Mouse (Mus musculus): Measurements from ENCODE around the gene Cfap46. TPM values are rescaled to one million over a fixed set of nuclear protein-coding genes. Genes with fewer than 3 reads are reported as not detected.

Gene Cfap46
- polyA plus RNA-seq, 1 experiment, result 0.25 TPM

GRCm38 (mm10) chr7:139580851-139581775, 102.5 kb downstream of the Cfap46 start:
- peak; percentile 5 for DNase-seq
- no peak overlapping the region for H3K4me3 ChIP-seq (ENCODE audit: insufficient read depth, low read depth, low read length)
- no peak for TF ChIP-seq CTCF (conservative IDR thresholded peaks at IDR 0.05; ENCODE audit: insufficient read depth, insufficient read length, low read depth, low read length)
- no peak for TF ChIP-seq POLR2A (IDR thresholded peaks at IDR 0.05; ENCODE audit: low read depth, low read length)

GRCm38 (mm10) chr7:139579261-139579905, 104.2 kb downstream of the Cfap46 start:
- 91% methylated on average over 21 of the region's 21 CpGs for WGBS
- Histone ChIP-seq H3K4me3 (ENCODE audit: insufficient read depth, low read depth, low read length) (no peak overlapping the region), H3K27me3 (replicated peaks; ENCODE audit: control insufficient read depth, insufficient read depth, low read length) (peaks cover 3% of the 10 kb centered on the region), H3K36me3 (ENCODE audit: control insufficient read depth, insufficient read depth, low read length) (no peaks in the 10 kb centered on the region; the same call in 1 of the 2 replicates), H3K4me1 (ENCODE audit: control insufficient read depth, insufficient read depth, low read length) (0 out of 2 replicates have a peak, but pooled peaks cover 2% of the 10 kb centered on the region), H3K27ac (ENCODE audit: insufficient read depth, low read depth, low read length) (no peak overlapping the region)
- TF ChIP-seq CTCF (conservative IDR thresholded peaks at IDR 0.05; ENCODE audit: insufficient read depth, insufficient read length, low read depth, low read length) (no peak), POLR2A (IDR thresholded peaks at IDR 0.05; ENCODE audit: low read depth, low read length) (no peak)
- no peak for DNase-seq

More at GRCm38 (mm10) chr7:139580851-139581775, 102.5 kb downstream of the Cfap46 start:
- H3K27me3 ChIP-seq (replicated peaks; ENCODE audit: control insufficient read depth, insufficient read depth, low read length), result peaks cover 3% of the 10 kb centered on the region
- no peak overlapping the region for H3K27ac ChIP-seq (ENCODE audit: insufficient read depth, low read depth, low read length)
- 13% methylated on average over 78 of the region's 78 CpGs for WGBS
- H3K4me1 ChIP-seq (ENCODE audit: control insufficient read depth, insufficient read depth, low read length), result 0 out of 2 replicates have a peak, but pooled peaks cover 3% of the 10 kb centered on the region
- no peaks in the 10 kb centered on the region; the same call in 1 of the 2 replicates for H3K36me3 ChIP-seq (ENCODE audit: control insufficient read depth, insufficient read depth, low read length)

GRCm38 (mm10) chr7:139576064-139576686, 107.4 kb downstream of the Cfap46 start:
- 72% methylated on average over 16 of the region's 16 CpGs for WGBS
- DNase-seq, result no peak
- H3K4me1 ChIP-seq (ENCODE audit: control insufficient read depth, insufficient read depth, low read length), result no peaks in the 10 kb centered on the region
- H3K27ac ChIP-seq (ENCODE audit: insufficient read depth, low read depth, low read length), result no peak overlapping the region
- no peaks in the 10 kb centered on the region for H3K27me3 ChIP-seq (replicated peaks; ENCODE audit: control insufficient read depth, insufficient read depth, low read length)
- no peaks in the 10 kb centered on the region; the same call in 1 of the 2 replicates for H3K36me3 ChIP-seq (ENCODE audit: control insufficient read depth, insufficient read depth, low read length)
- TF ChIP-seq POLR2A (IDR thresholded peaks at IDR 0.05; ENCODE audit: low read depth, low read length) (no peak), CTCF (conservative IDR thresholded peaks at IDR 0.05; ENCODE audit: insufficient read depth, insufficient read length, low read depth, low read length) (no peak)
- no peak overlapping the region for H3K4me3 ChIP-seq (ENCODE audit: insufficient read depth, low read depth, low read length)

GRCm38 (mm10) chr7:139572665-139573064, 111.0 kb downstream of the Cfap46 start:
- Histone ChIP-seq H3K4me3 (ENCODE audit: insufficient read depth, low read depth, low read length) (no peak overlapping the region), H3K27me3 (replicated peaks; ENCODE audit: control insufficient read depth, insufficient read depth, low read length) (no peaks in the 10 kb centered on the region), H3K4me1 (ENCODE audit: control insufficient read depth, insufficient read depth, low read length) (no peaks in the 10 kb centered on the region), H3K36me3 (ENCODE audit: control insufficient read depth, insufficient read depth, low read length) (no peaks in the 10 kb centered on the region; the same call in 1 of the 2 replicates), H3K27ac (ENCODE audit: insufficient read depth, low read depth, low read length) (no peak overlapping the region)
- 90% methylated on average over 3 of the region's 3 CpGs for WGBS
- no peak for DNase-seq
- TF ChIP-seq POLR2A (IDR thresholded peaks at IDR 0.05; ENCODE audit: low read depth, low read length), result no peak
- no peak for TF ChIP-seq CTCF (conservative IDR thresholded peaks at IDR 0.05; ENCODE audit: insufficient read depth, insufficient read length, low read depth, low read length)

DNA sequence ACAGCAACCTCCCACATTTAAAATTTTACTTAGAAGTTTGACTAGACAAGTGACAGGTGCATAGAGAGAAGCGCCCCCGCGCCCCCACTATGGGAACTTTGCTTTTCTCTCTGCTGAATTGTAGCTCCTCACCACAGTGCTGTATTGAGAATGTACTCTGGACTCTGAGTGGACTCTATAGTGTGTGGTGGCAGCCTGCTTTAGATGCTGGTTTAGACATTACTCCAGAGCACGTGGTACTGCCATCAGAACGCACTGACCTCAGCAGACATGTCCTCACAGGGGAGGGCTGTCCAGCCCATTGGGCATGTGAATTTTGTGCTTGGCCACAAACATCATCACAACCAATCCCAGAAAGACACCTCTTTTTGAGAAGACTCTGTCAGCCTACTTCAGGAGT, 112.8 kb downstream of the Cfap46 start:
- H3K4me3 ChIP-seq (ENCODE audit: insufficient read depth, low read depth, low read length), result no peak overlapping the region
- H3K27ac ChIP-seq (ENCODE audit: insufficient read depth, low read depth, low read length), result no peak overlapping the region
- 78% methylated on average over 5 of the region's 5 CpGs for WGBS
- no peaks in the 10 kb centered on the region for H3K27me3 ChIP-seq (replicated peaks; ENCODE audit: control insufficient read depth, insufficient read depth, low read length)
- no peaks in the 10 kb centered on the region; the same call in 1 of the 2 replicates for H3K36me3 ChIP-seq (ENCODE audit: control insufficient read depth, insufficient read depth, low read length)
- TF ChIP-seq POLR2A (IDR thresholded peaks at IDR 0.05; ENCODE audit: low read depth, low read length), result no peak
- no peak for TF ChIP-seq CTCF (conservative IDR thresholded peaks at IDR 0.05; ENCODE audit: insufficient read depth, insufficient read length, low read depth, low read length)
- no peaks in the 10 kb centered on the region for H3K4me1 ChIP-seq (ENCODE audit: control insufficient read depth, insufficient read depth, low read length)
- DNase-seq, result no peak

- DNase-seq, result no peak
- no peaks in the 10 kb centered on the region for H3K27me3 ChIP-seq (replicated peaks; ENCODE audit: control insufficient read depth, insufficient read depth, low read length)
- 64% methylated on average over 8 of the region's 8 CpGs for WGBS
- H3K4me1 ChIP-seq (ENCODE audit: control insufficient read depth, insufficient read depth, low read length), result no peaks in the 10 kb centered on the region
- no peaks in the 10 kb centered on the region for H3K36me3 ChIP-seq (ENCODE audit: control insufficient read depth, insufficient read depth, low read length)
- TF ChIP-seq POLR2A (IDR thresholded peaks at IDR 0.05; ENCODE audit: low read depth, low read length) (no peak), CTCF (conservative IDR thresholded peaks at IDR 0.05; ENCODE audit: insufficient read depth, insufficient read length, low read depth, low read length) (no peak)
- no peak overlapping the region for H3K4me3 ChIP-seq (ENCODE audit: insufficient read depth, low read depth, low read length)
- no peak overlapping the region for H3K27ac ChIP-seq (ENCODE audit: insufficient read depth, low read depth, low read length)
Observed at GRCm38 (mm10) chr7:139566533-139566932, 117.1 kb downstream of the Cfap46 start.
